Mouse (Mus musculus): ENCODE results near the gene Rtl1. TPM values are rescaled to one million over a fixed set of nuclear protein-coding genes. Genes with fewer than 3 reads are reported as not detected.

Rtl1 gene
- polyA plus RNA-seq, 1 experiment from 2014 or later = 1.9 TPM

DNA sequence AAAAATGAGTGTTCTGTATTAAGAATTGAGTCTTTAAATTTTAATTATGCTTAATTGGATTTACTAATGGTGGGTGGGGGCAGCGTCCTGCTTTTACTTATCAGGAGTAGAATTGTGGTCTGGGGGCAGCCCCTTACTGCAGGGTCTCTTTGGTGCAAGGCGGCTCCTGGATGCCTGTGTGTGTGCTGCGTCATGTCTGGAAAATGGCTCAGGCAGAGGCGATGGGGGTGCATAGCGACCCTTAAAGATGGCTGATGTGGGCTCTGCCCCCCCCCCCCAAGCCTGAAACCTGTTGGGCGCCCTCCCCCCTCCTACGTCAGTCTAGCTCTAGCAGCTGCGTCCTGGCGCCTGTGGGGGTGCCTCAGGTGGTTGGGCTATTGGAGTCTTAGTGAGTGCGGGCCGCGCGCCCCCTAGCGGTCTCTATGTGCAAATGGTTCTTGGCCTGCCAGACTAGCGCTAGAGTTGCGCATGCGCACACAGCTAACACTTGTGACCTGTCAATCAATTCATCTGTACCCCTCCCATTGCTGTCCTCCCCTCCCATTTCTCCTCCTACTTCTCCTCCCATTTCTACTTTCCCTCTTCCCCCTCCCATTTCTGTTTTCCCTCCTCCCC lies 57.4 kb downstream of the Rtl1 start:
- peaks cover 25% of the 10 kb centered on the region for H3K36me3 ChIP-seq (ENCODE audit: control insufficient read depth, insufficient read depth, low read length)
- 50% methylated on average over 17 of the region's 17 CpGs for WGBS
- H3K4me1 ChIP-seq (replicated peaks; ENCODE audit: control insufficient read depth, insufficient read depth, low read length) = 0 out of 2 replicates have a peak, but pooled peaks cover 3% of the 10 kb centered on the region
- DNase-seq (ENCODE audit: low spot score) = peak; percentile 70
- no peak overlapping the region for H3K9ac ChIP-seq (ENCODE audit: low read length)
- peak; percentile 48 for ATAC-seq (replicated peaks; ENCODE audit: low FRiP score, low TSS enrichment, low read depth)
- peaks cover 30% of the 10 kb centered on the region for H3K9me3 ChIP-seq (ENCODE audit: control insufficient read depth, low read length)
- no peaks in the 10 kb centered on the region for H3K27me3 ChIP-seq (replicated peaks; ENCODE audit: control insufficient read depth, insufficient read depth, low read length)
- peak overlapping the region; percentile 47 for H3K4me2 ChIP-seq (ENCODE audit: low read length)
- no peak overlapping the region for H3K27ac ChIP-seq (ENCODE audit: low read depth)
- H3K4me3 ChIP-seq (ENCODE audit: low read depth, low read length) = peak overlapping the region; percentile 55

DNA sequence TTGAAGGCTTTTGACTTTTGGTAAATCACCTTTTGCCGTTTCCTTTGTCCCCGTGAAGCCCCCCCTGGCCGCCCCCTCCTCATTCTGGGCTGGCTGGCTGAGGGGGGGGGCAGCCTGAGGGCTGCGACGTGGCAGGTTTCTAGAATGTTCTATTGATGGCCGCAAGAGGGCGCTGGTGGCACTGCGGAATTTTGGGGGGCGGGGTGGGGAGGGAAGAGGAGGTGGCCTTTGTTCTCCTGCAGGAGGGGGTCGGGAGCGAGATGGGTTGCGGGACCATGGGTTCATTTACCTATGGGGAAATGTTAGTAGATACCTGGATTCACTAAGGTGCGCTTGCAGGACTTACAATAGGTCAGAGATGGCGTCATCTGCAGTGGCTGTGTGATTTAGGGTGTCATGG lies 58.1 kb downstream of the Rtl1 start:
- H3K4me2 ChIP-seq (ENCODE audit: low read length) = peak overlapping the region; percentile 47
- H3K4me1 ChIP-seq (replicated peaks; ENCODE audit: control insufficient read depth, insufficient read depth, low read length) = 0 out of 2 replicates have a peak, but pooled peaks cover 3% of the 10 kb centered on the region
- peak overlapping the region; percentile 70 for H3K27ac ChIP-seq (ENCODE audit: low read depth)
- peaks cover 20% of the 10 kb centered on the region for H3K36me3 ChIP-seq (ENCODE audit: control insufficient read depth, insufficient read depth, low read length)
- no peak for ATAC-seq (replicated peaks; ENCODE audit: low FRiP score, low TSS enrichment, low read depth)
- peak overlapping the region; percentile 55 for H3K4me3 ChIP-seq (ENCODE audit: low read depth, low read length)
- H3K9me3 ChIP-seq (ENCODE audit: control insufficient read depth, low read length) = peaks cover 32% of the 10 kb centered on the region
- no peaks in the 10 kb centered on the region for H3K27me3 ChIP-seq (replicated peaks; ENCODE audit: control insufficient read depth, insufficient read depth, low read length)
- WGBS = 32% methylated on average over 14 of the region's 14 CpGs
- H3K9ac ChIP-seq (ENCODE audit: low read length) = peak overlapping the region; percentile 78
- DNase-seq (ENCODE audit: low spot score) = peak; percentile 72

DNA sequence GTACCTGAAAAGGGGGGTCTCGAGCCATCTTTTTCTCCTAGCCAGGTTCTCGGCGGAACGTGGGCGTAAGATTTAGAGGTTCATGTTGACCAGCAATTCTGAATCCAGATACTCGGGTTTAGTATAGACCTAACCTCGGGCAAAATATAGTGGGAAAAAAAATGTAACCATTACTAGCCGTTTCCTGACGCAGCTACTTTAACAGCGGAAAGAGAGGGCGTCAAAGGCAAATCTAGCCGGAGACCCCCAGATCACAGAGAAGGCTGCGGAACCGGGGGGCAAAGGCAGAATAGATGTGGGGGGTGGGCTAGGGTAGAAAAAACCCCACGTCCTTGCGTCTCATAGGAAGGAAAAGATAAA lies 58.6 kb downstream of the Rtl1 start:
- ATAC-seq (replicated peaks; ENCODE audit: low FRiP score, low TSS enrichment, low read depth) = no peak
- DNase-seq (ENCODE audit: low spot score) = no peak
- peaks cover 32% of the 10 kb centered on the region for H3K9me3 ChIP-seq (ENCODE audit: control insufficient read depth, low read length)
- H3K27ac ChIP-seq (ENCODE audit: low read depth) = peak overlapping the region; percentile 70
- peak overlapping the region; percentile 78 for H3K9ac ChIP-seq (ENCODE audit: low read length)
- no peaks in the 10 kb centered on the region for H3K27me3 ChIP-seq (replicated peaks; ENCODE audit: control insufficient read depth, insufficient read depth, low read length)
- WGBS = 43% methylated on average over 16 of the region's 16 CpGs
- H3K4me1 ChIP-seq (replicated peaks; ENCODE audit: control insufficient read depth, insufficient read depth, low read length) = 0 out of 2 replicates have a peak, but pooled peaks cover 3% of the 10 kb centered on the region
- H3K4me2 ChIP-seq (ENCODE audit: low read length) = peak overlapping the region; percentile 47
- H3K4me3 ChIP-seq (ENCODE audit: low read depth, low read length) = peak overlapping the region; percentile 55
- peaks cover 15% of the 10 kb centered on the region for H3K36me3 ChIP-seq (ENCODE audit: control insufficient read depth, insufficient read depth, low read length)

DNA sequence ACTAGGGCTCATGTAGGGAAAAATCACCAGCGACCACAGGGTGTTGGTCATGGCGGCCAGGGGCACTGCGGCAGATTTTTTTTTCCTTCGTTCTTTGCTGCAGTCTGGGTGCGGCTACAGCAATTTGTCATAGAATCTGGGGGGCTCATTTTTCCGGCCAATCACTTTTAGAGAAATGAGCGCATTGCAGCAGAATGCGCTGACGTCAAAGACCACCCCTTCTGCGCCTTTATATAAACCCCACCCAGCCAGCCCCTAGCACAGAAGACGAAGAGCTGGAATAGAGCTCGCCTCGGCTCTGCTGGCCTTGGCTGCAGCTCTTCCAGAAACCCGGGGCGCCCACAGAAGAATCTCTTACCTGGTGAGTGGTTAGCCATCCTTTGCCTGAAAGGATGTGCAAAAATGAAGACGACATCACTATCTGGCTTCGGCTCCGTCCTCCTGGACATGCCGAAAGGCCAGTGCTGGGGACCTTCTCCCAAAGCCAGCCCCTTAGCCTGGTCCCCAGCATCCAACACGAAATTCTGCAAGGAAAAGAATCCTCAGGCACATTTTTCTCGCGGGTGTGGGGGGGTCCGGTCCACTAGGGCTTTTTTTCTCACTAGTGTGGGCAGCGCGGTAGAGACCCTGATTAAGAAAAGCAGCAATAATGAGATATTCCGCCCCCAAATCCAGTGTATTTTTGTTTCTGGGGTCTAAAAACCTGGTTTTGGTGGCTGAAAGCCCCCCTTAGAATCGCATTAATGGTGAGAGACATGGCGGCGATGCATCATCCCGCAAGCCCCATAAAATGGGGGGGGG lies 59.2 kb downstream of the Rtl1 start:
- Histone ChIP-seq H3K36me3 (ENCODE audit: control insufficient read depth, insufficient read depth, low read length) (peaks cover 10% of the 10 kb centered on the region; the same call in 1 of the 2 replicates), H3K4me1 (replicated peaks; ENCODE audit: control insufficient read depth, insufficient read depth, low read length) (0 out of 2 replicates have a peak, but pooled peaks cover 3% of the 10 kb centered on the region), H3K27ac (ENCODE audit: low read depth) (peak overlapping the region; percentile 70), H3K4me2 (ENCODE audit: low read length) (peak overlapping the region; percentile 47), H3K27me3 (replicated peaks; ENCODE audit: control insufficient read depth, insufficient read depth, low read length) (no peaks in the 10 kb centered on the region), H3K4me3 (ENCODE audit: low read depth, low read length) (peak overlapping the region; percentile 55), H3K9ac (ENCODE audit: low read length) (peak overlapping the region; percentile 78), H3K9me3 (ENCODE audit: control insufficient read depth, low read length) (peaks cover 32% of the 10 kb centered on the region)
- DNase-seq (ENCODE audit: low spot score) = peak; percentile 78
- ATAC-seq (replicated peaks; ENCODE audit: low FRiP score, low TSS enrichment, low read depth) = peak; percentile 65
- WGBS = 45% methylated on average over 30 of the region's 30 CpGs

DNA sequence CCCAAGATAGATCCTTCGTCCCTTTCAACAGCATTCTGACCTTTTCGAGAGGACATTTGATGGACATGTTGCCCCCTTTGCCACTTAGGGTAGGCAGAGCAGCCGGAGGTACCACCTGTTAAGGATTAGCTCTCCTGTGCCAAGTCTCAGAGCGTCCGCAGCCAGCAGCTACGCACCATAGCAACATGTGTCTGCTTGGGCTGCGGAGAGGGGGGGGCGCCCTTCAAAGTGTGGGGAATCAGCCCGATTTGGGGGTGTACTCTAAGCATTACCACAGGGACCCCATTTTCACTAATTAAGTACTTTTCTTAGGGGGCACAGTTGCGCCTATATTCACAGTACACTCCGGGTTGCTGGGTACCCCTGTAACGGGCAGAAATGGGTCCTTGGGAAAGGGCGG lies 60.2 kb downstream of the Rtl1 start:
- H3K36me3 ChIP-seq (ENCODE audit: control insufficient read depth, insufficient read depth, low read length) = peaks cover 6% of the 10 kb centered on the region; the same call in 1 of the 2 replicates
- WGBS = 64% methylated on average over 13 of the region's 13 CpGs
- H3K4me1 ChIP-seq (replicated peaks; ENCODE audit: control insufficient read depth, insufficient read depth, low read length) = peaks cover 10% of the 10 kb centered on the region
- peak overlapping the region; percentile 55 for H3K4me3 ChIP-seq (ENCODE audit: low read depth, low read length)
- peak overlapping the region; percentile 47 for H3K4me2 ChIP-seq (ENCODE audit: low read length)
- H3K9me3 ChIP-seq (ENCODE audit: control insufficient read depth, low read length) = peaks cover 32% of the 10 kb centered on the region
- DNase-seq (ENCODE audit: low spot score) (no peak), ATAC-seq (replicated peaks; ENCODE audit: low FRiP score, low TSS enrichment, low read depth) (no peak)
- H3K27me3 ChIP-seq (replicated peaks; ENCODE audit: control insufficient read depth, insufficient read depth, low read length) = no peaks in the 10 kb centered on the region
- 0 out of 2 replicates have a peak overlapping the region, but pooled peaks have one; percentile 10 for H3K9ac ChIP-seq (ENCODE audit: low read length)
- H3K27ac ChIP-seq (ENCODE audit: low read depth) = no peak overlapping the region; the same call in 1 of the 2 replicates

MicroRNAs within 50 kb of the gene (microRNA counts, 519-probe panel; counts per million panel counts)
- not detected for microRNA mmu-miR-1188
- microRNA mmu-miR-127 = 5,012 counts per million, percentile 86 among the panel's probes with 10 or more counts
- 5,340 counts per million, percentile 92 among the panel's probes with 10 or more counts for microRNA mmu-miR-136
- microRNA mmu-miR-1906 = 2,489 counts per million, percentile 25 among the panel's probes with 10 or more counts
- microRNA mmu-miR-337-3p = 1,352 counts per million, percentile 5 among the panel's probes with 10 or more counts
- not detected for microRNA mmu-miR-337-5p
- microRNA mmu-miR-341 = not detected
- 3,049 counts per million, percentile 35 among the panel's probes with 10 or more counts for microRNA mmu-miR-370
- 4,814 counts per million, percentile 81 among the panel's probes with 10 or more counts for microRNA mmu-miR-431
- microRNA mmu-miR-432 = not detected
- 4,642 counts per million, percentile 75 among the panel's probes with 10 or more counts for microRNA mmu-miR-433
- 4,745 counts per million, percentile 79 among the panel's probes with 10 or more counts for microRNA mmu-miR-434-3p
- 3,703 counts per million, percentile 51 among the panel's probes with 10 or more counts for microRNA mmu-miR-434-5p
- microRNA mmu-miR-493 = 2,343 counts per million, percentile 21 among the panel's probes with 10 or more counts
- microRNA mmu-miR-540-3p = not detected
- microRNA mmu-miR-540-5p = not detected
- not detected for microRNA mmu-miR-665
- not detected for microRNA mmu-miR-673-3p
- microRNA mmu-miR-673-5p = 2,670 counts per million, percentile 29 among the panel's probes with 10 or more counts
- 2,041 counts per million, percentile 16 among the panel's probes with 10 or more counts for microRNA mmu-miR-770-3p
- not detected for microRNA mmu-miR-770-5p

Small RNAs within 50 kb of the gene (microRNA-seq; reads per million reads assigned to microRNA genes)
- not detected for gene Gm23912
- 10.8 reads per million, percentile 40 among the genes with 10 or more reads in this experiment for gene Mir1188
- gene Mir127 = 12,304 reads per million, percentile 96 among the genes with 10 or more reads in this experiment
- gene Mir136 = not detected
- gene Mir1906-1 = not detected
- 4.0 reads per million, percentile 31 among the genes with 10 or more reads in this experiment for gene Mir3070a
- gene Mir3070b = not detected
- not detected for gene Mir3071
- gene Mir337 = 1.1 reads per million, percentile 9 among the genes with 10 or more reads in this experiment
- 1,297 reads per million, percentile 81 among the genes with 10 or more reads in this experiment for gene Mir341
- gene Mir3544 = not detected
- gene Mir370 = 706 reads per million, percentile 76 among the genes with 10 or more reads in this experiment
- gene Mir431 = 7,567 reads per million, percentile 93 among the genes with 10 or more reads in this experiment
- not detected for gene Mir432
- 1,722 reads per million, percentile 82 among the genes with 10 or more reads in this experiment for gene Mir433
- gene Mir434 = 2,064 reads per million, percentile 84 among the genes with 10 or more reads in this experiment
- 107 reads per million, percentile 59 among the genes with 10 or more reads in this experiment for gene Mir493
- gene Mir540 = 847 reads per million, percentile 77 among the genes with 10 or more reads in this experiment
- gene Mir665 = 645 reads per million, percentile 74 among the genes with 10 or more reads in this experiment
- 181 reads per million, percentile 65 among the genes with 10 or more reads in this experiment for gene Mir673
- 116 reads per million, percentile 60 among the genes with 10 or more reads in this experiment for gene Mir770

Other genes starting within 250 kb of the Rtl1 start
- gene Dlk1, start 147.5 kb downstream of the Rtl1 start, polyA plus RNA-seq (2014; fragmentation: Nextera tagmentation; extraction: Ambion mirVana) = 398 and 437 TPM in 2 replicates

All from intestine, embryonic 14.5 days (tissue).